Mouse (Mus musculus): ENCODE measurements around the gene Fsd1. TPM values are rescaled to one million over a fixed set of nuclear protein-coding genes. Genes with fewer than 3 reads are reported as not detected.

Fsd1 gene
- 1.3 and 1.6 TPM in 2 replicates for polyA plus RNA-seq (2012; rRNA removed)

DNA sequence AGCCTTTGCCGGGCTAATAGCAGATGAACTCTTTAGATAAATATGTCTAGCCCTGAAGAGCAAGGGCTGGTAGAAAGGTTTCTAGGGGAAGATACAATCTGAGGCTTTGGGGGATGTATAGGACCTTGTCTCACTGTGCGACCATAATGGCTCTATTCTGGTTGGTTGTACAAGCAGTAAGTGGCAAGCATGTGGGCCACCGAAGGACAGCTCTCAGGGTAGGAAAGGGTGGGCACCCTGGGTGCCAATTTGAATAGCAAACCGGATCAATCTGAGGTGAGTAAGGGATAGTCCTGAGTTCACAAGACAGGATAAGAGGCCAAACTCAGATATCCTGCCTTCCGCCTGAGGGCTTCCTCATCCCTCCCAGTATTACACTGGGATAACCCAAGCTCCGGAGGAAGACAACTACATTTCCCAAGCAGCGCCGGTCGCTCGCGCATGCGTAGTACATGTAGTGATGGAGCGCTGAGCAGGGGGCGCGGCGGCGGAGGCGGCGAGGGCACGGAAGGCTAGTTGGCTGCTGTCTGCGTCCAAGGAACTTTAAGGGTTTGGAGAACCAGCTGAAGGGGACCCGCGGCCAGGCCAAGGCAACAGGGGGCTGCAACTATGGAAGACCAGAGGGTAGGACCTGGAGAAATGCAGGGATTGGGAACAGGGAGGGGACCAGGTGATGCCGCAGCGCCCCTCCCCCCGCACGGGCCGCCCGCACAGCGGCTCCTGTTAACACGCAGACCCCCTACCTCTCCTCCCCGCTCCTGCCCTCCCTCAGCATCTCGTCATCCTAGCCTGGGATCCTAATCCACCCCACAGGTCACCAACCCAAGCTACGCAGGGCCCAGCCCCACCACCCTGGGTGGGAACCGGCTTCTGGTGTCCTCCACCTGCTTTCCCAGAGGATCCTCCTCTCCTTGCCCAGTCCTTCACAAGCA is at the start of gene Fsd1:
Gene Fsd1 (plus strand): TSS at position 480 of the 932 bp plus-strand sequence.

DNA sequence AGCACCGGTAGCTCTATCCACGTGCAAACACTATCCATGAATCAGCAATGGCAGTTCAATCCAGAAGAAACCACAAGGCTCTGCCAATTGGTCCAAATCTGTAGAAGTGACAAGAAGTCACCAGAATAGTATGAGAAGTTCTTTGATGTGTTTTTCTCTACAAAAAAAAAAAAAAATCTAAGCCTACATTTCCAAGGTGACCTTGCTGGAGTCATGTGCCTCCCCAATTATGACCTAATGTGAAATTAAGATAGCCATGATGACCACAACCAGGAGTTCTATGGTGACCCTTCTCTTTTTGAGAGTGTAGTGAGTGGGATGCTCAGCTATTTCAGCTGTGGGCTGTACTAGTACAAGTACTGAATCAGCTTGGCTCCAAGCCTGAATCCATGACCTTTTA is 36.9 kb upstream of the Fsd1 start, which contains the start of gene Zfp119b:
Gene Zfp119b (minus strand): TSS at position 101 of the 400 bp plus-strand sequence.

DNA sequence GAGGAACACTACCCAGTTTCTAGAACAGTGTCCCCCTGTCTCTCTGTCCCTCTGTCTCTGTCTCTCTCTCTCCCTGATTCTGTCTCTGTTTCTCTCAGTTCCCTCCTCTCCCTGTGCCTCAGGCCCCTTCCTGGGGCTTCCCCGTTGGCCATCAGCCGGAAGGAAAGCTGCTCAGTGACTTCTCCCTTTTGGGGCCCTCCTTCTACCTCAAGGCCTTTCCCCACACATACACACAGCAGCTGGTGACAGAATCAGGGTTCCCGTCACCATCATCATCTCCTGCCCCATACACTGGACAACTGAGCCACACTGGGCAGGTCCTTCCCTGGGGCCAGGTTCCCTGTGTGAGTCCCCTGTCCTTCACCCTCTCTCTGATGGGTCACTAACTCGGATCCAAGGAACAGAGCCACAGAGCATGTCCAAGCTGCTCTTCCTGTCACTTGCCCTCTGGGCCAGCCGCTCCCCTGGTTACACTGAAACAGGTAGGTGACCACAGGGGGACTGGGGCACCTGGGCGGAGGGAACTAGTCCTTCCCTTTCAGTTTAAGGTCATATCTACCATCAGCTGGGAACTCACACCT is 33.8 kb upstream of the Fsd1 start, which contains the start of gene Ebi3:
Gene Ebi3 (plus strand): TSS at position 194 of the 581 bp plus-strand sequence.

DNA sequence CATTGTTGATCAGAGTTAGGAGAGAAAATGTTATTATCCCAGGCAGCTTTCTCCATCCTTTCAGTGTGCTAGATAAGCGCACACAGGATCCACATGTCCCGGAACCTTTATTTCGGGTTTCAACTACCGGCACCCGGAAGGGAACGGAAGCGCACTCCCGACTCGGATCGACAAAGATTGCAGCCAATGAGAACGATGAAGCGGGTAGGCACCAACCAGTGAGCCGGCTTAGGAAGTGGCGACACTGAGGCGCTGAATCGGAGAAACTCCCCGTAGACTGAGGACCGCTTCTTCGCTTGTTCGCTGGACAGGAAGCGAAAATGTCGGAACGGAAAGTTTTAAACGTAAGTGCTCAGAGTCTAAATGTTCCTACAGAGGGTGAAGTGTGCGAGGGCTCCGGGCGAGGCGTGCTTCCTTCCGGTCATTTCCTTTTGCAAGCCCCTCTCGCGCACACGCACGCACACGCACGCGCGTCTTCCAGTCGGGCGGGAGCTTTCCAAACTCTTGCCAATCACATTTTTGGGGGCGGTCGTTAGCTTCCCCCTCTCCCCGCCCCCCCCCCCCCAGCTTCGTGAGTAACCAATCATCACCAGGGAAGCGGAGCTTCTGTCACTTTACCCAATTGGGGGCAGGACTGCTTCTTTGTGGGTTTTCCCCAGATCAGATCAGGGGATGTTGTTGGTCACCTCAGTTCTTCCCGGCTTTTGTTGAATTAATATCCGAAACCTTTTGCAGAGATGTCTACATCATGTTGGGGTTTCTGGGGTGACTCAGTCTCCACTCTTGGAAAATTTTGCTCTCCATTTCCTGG is 27.2 kb upstream of the Fsd1 start, which contains the start of gene Yju2:
Gene Yju2 (plus strand): TSS at position 182 of the 811 bp plus-strand sequence.

DNA sequence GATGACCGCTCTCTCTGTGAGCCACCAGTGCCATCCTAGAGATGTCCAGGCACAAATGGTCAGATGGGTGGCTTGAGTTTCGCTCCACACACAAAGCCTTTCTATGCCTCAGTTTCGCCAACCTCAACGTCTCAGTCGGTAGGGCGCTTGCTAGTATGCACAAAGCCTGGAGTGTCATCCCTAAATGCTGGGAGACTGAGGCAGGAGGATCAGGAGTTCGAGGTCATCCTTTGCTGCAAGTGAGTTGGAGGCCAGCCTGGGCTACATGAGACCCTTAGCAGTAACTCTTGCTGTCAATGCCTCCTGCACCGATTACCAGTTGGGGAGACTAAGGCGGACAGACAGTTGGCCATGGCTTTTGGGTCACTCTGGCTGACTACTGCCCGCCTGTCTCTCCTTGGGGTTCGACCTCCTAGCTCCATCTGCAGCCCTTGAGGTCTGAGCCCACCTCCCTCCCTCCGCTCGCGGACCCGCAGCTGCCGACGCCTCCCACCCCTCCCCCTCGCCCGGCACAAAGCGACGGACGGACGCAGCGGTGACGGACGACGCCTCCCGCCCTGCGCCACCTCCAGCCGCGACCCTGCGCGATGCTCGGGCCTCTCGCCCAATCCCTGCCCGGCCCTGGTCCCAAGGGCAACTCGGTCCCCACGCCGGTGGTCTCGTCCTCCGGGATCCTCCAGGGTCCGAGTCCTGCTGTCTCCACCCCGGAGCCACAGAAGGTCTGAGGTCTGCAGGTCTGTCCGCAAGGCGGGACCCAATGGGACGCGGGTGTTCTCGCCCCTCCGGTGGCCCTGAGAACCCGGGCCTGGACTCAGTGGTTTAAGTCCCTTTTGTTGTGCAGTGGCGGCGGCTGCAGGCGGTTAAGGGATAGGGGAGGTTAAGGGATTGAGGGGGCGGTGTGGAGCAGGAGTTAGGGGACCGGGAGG is 16.1 kb upstream of the Fsd1 start, which contains the start of gene Shd:
Gene Shd (plus strand): TSS at position 502 of the 926 bp plus-strand sequence.

DNA sequence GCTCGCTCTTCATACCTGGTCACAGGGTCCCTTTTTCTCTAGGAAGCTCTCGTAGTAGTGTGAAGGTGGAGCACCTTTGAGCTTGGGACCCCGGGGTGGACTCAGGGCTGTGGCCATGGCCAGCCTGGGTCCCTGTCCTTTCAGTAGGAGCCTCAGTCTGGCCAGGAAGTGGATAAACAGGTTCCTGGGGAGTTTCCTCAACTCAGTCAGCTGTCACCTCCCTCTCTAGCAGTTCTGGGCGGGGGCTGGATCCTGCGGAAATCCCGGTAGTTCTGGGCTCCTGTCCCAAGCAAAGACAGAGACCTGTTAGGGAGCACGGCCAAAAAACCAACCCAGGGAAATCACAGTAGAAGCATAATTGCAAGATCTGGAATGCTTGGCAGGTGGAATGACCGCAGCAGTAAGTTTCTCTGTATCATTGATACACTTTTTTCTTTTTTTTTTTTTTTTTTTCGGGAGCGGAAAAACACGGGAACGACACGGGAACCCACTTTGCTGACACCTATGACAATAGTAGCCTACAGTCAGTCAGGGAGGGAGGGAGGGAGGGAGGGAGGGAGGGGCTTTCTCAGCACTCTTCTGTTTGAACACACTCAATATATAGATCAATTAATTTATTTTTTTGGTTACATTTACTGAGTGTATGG is 19.2 kb downstream of the Fsd1 start, which contains the start of the genes Stap2 and Mpnd:
Gene Stap2 (minus strand): TSS at position 170 of the 647 bp plus-strand sequence.
Gene Mpnd (plus strand): TSS at position 297 of the 647 bp plus-strand sequence.

DNA sequence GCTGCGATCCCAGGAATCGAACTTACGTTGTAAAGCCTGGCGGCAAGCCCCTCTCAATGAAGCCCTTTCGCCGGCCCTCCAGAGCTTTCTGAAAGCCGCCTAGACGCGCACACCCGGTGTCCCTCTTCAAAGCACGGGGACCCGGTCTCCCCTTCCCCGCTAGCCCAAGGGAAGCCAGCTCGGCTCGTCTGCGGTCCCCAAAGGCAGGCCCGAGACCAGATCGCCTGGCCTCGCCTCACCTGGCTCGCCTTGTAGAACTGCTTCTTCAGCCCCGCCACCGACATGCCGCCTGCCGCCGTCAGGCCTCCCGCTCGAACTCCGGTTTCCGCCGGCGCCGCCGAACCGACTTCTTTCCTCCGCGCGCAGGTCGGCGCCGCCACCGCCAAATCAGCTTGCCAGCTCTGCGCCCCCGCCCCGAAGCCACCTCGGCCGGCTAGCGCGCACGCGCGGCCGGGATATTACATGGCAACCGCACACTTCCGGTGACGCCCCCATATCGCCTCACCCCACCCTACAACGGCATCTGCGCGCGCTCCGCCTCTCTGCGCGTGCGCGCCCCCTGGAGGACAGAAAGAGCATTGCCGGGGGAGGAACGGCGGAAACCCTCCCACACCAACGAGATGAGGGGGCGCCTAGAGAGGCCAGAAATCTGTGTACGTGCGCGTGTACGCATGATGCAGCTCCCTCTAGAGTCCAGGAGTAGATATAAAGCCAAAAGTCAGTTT is 50.0 kb downstream of the Fsd1 start, which contains the start of gene Sh3gl1:
Gene Sh3gl1 (minus strand): TSS at position 460 of the 725 bp plus-strand sequence.

DNA sequence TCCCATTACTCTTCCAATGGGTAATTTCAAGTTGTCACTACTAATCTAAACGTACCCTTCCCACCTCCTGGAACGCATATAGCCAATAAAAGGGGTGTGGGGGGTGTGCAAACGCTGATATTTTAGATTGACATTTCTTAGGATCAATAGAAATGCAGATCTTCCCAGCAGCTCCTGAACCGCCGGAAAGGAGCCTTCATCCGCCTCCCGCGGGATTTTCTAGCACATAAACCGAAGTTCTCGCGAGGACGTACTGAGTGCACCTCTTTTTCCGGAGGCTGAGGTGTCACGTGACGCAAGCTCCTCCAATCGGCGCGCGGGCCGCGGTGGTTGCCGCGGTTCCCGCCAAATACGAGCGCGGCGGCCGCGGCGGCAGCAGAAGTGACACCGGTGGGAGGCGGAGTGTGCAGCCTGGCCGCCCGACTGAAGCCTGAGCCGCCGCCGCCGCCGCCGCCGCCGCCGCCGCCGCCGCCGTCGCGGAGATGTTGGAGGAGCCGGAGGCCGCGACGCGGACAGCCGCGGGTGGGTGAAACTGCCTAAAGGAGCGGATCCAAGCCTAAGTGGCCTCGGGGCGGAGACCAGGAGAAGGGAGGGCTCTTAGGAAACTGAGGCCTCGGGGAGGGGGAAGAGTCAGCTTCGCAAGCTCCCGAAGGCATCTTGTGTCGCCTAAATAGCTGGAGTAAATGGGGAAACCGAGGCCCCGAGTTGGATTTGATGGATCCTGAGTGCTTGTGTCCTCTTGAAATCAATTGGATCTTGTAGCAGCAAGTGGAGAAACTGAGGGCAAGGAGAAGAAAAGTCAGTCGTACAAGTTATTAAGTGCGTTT is 53.9 kb downstream of the Fsd1 start, which contains the start of gene Chaf1a:
Gene Chaf1a (plus strand): TSS at position 410 of the 827 bp plus-strand sequence.

Other genes starting within 250 kb of the Fsd1 start
- 0.10 and 0.13 TPM in 2 replicates for gene Adgre4, start 236.5 kb upstream of the Fsd1 start, polyA plus RNA-seq (2012; rRNA removed)
- gene Zfp119a, start 107.6 kb upstream of the Fsd1 start, polyA plus RNA-seq (2012; rRNA removed): 0.27 and 0.41 TPM in 2 replicates
- 0.38 and 0.45 TPM in 2 replicates for gene Zfp959, start 94.4 kb upstream of the Fsd1 start, polyA plus RNA-seq (2012; rRNA removed)
- 0.07 and 0.08 TPM in 2 replicates for gene Zfp119b, start 37.0 kb upstream of the Fsd1 start, polyA plus RNA-seq (2012; rRNA removed)
- 5.3 and 6.3 TPM in 2 replicates for gene Ebi3, start 33.9 kb upstream of the Fsd1 start, polyA plus RNA-seq (2012; rRNA removed)
- 7.9 and 8.1 TPM in 2 replicates for gene Yju2, start 27.4 kb upstream of the Fsd1 start, polyA plus RNA-seq (2012; rRNA removed)
- 3.8 and 4.6 TPM in 2 replicates for gene Shd, start 16.0 kb upstream of the Fsd1 start, polyA plus RNA-seq (2012; rRNA removed)
- 110 and 127 TPM in 2 replicates for gene Stap2, start 19.1 kb downstream of the Fsd1 start, polyA plus RNA-seq (2012; rRNA removed)
- gene Mpnd, start 19.2 kb downstream of the Fsd1 start, polyA plus RNA-seq (2012; rRNA removed): 132 and 198 TPM in 2 replicates
- gene Sh3gl1, start 50.1 kb downstream of the Fsd1 start, polyA plus RNA-seq (2012; rRNA removed): 64.4 and 75.5 TPM in 2 replicates
- gene Chaf1a, start 53.9 kb downstream of the Fsd1 start, polyA plus RNA-seq (2012; rRNA removed): 3.0 and 3.6 TPM in 2 replicates
- gene Ubxn6, start 88.5 kb downstream of the Fsd1 start, polyA plus RNA-seq (2012; rRNA removed): 59.7 and 66.8 TPM in 2 replicates
- 28.7 and 35.8 TPM in 2 replicates for gene Hdgfl2, start 93.1 kb downstream of the Fsd1 start, polyA plus RNA-seq (2012; rRNA removed)
- 19.6 and 23.9 TPM in 2 replicates for gene Plin4, start 123.3 kb downstream of the Fsd1 start, polyA plus RNA-seq (2012; rRNA removed)
- gene Plin5, start 131.1 kb downstream of the Fsd1 start, polyA plus RNA-seq (2012; rRNA removed): 0.37 and 0.65 TPM in 2 replicates
- 14.3 and 21.9 TPM in 2 replicates for gene Lrg1, start 135.5 kb downstream of the Fsd1 start, polyA plus RNA-seq (2012; rRNA removed)
- 8.0 and 8.2 TPM in 2 replicates for gene Sema6b, start 153.8 kb downstream of the Fsd1 start, polyA plus RNA-seq (2012; rRNA removed)
- gene Tnfaip8l1, start 176.0 kb downstream of the Fsd1 start, polyA plus RNA-seq (2012; rRNA removed): 13.1 and 13.6 TPM in 2 replicates
- 95.9 and 109 TPM in 2 replicates for gene Mydgf, start 197.4 kb downstream of the Fsd1 start, polyA plus RNA-seq (2012; rRNA removed)
- gene Dpp9, start 232.4 kb downstream of the Fsd1 start, polyA plus RNA-seq (2012; rRNA removed): 47.5 and 53.8 TPM in 2 replicates